Mouse (Mus musculus): ENCODE measurements around the gene Atp6v1fnb.

Gene Atp6v1fnb

GRCm38 (mm10) chr6:29467583-29468354, 3.5 kb upstream of the Atp6v1fnb start, which contains the start of gene Atp6v1f:
TSS of gene Atp6v1f (plus strand) at chr6:29467718.
- DNase-seq (ENCODE audit: low read depth, low spot score), result peak; percentile 99

DNA sequence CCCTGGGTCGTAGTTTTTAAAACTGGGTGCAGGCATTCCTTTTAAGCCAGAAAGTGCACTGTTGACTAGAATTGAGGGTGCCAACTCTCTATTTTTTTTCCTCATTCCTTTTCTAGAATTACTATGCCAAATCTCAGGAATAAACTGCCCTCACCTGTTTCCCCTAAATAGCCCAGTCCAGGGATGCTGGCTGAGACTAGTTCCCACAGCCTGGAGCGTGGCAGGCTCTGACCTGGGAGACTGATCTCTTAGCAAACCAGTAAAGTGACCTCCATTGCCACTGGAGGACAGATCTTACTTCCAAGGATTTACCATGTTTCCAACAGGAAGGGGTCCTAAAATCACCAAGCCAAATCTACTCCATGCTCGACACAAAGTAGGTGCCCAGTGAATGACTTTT, 2.4 kb upstream of the Atp6v1fnb start:
- DNase-seq (ENCODE audit: low read depth, low spot score), result no peak

DNA sequence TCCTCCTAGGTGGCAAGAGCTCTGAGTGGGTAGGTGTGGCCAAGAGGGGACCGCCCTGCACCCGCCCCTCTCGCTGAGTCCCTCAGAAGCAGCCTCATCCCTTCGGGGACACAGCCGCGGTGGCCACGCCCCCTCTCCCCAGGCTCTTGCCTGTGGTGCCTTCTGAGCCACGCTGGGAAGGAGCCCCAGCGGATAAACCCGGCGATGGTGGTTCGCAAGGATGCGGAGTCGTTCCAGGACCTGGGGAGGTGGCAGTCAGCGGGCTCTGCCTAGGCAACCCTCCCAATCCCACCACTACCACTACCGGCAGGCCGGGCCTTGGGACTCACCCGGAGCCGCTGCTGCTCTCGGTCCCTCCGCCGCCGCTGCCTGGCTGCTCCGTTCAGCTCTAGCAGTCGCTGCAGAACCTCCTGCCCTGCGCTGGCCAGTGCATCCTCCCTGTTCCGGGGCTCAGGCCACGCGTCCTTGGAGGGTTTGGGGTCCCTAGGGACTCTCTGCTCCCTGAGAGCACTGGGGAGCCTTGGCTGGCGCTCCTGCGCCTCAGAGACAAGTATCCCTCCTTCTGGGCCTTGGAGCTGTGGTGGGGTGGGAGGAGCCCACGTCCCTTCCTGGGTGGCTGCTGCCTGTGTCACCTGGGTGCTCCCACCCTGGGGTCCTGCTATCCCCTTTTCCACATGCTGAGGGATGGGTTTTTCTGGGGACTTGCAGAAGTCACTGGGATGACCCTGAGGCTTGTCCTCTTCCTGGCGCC, 2.9 kb downstream of the Atp6v1fnb start:
- peak; percentile 89 for DNase-seq (ENCODE audit: low read depth, low spot score)

DNA sequence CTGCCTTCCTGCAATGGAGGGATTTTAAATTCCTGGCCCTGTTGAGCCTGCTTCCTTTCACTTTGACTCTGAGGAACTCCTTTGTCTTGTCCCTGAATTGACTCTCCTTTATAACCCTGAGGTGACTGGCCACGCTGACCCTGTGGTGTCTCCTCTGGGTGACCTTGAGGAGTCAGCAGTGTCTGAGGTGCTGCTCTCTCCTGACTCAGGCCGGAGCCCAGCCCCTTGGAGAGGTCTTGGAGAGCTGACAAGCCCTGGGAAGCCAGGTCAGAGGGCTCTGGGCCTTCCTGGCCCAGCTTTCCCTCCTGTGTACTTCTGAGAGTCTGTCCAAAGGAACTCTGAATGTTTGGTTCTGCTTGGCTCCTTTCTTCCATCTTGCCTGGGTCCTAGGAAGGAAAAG, 3.5 kb downstream of the Atp6v1fnb start:
- DNase-seq (ENCODE audit: low read depth, low spot score), result no peak

DNA sequence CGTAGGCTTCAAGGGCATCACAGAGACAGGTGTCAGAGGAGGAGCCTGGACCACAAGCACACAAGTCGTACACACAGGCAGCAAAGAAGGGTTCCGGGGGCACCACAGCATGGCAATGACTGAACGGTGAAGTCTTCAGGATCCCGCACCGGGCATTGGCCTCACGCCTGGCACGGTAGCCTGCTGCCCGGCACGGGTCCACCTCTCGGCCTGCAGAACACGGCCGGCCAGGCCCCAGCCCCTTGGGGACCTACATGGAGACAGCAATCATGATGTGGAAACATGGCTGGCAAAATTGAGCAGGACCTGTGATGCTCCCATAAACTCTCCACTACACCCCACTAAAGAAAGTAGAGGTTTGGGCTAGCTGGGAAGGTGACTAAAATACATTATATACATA, 11.5 kb downstream of the Atp6v1fnb start:
- no peak for DNase-seq (ENCODE audit: low read depth, low spot score)

GRCm38 (mm10) chr6:29484716-29485559, 13.7 kb downstream of the Atp6v1fnb start:
- DNase-seq (ENCODE audit: low read depth, low spot score), result peak; percentile 41

GRCm38 (mm10) chr6:29485951-29486350, 14.7 kb downstream of the Atp6v1fnb start:
- no peak for DNase-seq (ENCODE audit: low read depth, low spot score)

DNA sequence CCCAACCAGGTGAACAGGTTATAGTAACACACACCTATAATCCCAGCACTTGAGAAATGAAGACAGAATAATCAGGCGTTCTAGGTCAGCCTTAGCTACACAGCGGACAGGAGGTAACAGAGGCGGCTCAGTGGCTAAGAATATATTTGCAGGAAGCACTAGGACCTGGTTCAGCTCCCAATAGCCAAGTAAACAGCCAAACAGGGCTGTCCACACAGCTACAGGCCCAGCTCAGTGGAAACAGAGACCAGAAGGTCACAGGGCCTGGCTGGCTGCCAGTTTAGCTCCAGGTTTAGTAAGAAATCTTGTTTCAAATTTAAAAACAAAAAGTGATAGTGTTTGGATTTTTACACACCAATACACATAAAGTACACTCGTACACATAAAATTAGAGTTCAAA, 22.9 kb downstream of the Atp6v1fnb start:
- DNase-seq (ENCODE audit: low read depth, low spot score), result no peak

GRCm38 (mm10) chr6:29496270-29496669, 25.0 kb downstream of the Atp6v1fnb start:
- DNase-seq (ENCODE audit: low read depth, low spot score), result no peak

DNA sequence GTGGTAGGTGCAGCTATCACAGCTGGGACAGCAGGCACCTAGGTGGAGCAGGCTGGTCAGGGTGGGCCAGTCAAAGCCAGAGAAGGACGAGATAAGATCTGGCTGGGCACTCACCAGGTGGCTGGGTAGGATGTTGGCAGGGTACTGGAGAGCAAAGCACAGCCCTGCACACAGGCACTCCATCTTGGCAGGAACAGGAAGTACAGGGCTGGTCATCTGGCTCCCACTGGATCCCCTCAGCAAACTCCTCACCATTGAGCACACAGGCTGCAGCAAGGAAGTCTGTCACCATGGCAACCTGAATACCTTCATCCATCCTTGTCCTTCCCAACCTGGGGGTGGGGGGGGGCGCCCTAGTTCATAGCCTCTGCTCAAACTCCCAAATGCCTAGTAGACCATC, 26.6 kb downstream of the Atp6v1fnb start:
- no peak for DNase-seq (ENCODE audit: low read depth, low spot score)

DNA sequence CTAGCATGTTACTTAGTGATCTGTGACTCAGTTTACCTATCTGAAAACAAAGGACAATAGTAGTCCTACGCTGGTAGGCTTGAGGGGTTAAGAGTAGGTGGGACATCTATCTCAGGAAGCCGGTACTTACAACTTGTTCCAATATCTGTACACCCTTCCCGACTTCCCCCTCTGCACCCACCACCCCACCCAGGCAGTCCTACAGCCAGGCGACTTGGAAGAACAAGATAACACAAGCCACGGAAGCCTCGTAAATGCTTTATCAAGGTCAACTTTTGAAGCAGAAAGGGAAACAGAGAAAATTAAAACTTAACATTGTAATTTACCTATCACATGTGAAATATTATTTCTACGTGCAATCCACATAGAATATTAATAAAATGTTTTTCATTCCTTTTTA, 28.9 kb downstream of the Atp6v1fnb start:
- DNase-seq (ENCODE audit: low read depth, low spot score), result no peak

GRCm38 (mm10) chr6:29500810-29501209, 29.6 kb downstream of the Atp6v1fnb start:
- DNase-seq (ENCODE audit: low read depth, low spot score), result no peak

GRCm38 (mm10) chr6:29501599-29501998, 30.4 kb downstream of the Atp6v1fnb start:
- peak; percentile 29 for DNase-seq (ENCODE audit: low read depth, low spot score)

DNA sequence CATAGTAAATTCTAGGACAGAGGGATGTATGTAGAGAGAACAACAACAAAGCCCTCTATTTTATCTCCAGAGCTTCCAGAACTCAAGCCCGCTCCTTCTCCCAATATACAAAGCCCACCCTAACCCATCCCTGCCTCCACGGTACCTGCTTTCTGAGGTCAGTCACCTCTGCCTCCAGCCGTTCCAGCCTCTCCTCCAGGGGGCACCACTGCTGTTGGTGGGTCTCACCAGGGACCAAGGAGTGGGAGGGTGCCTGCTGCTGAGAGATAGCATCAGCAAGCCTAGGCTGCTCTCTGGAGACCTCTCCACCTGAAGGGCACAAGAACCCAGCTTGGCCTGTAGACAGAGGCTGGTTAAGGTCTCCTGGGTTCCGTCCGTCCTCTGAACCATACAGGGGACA, 34.3 kb downstream of the Atp6v1fnb start:
- DNase-seq (ENCODE audit: low read depth, low spot score), result no peak

GRCm38 (mm10) chr6:29506834-29507233, 35.6 kb downstream of the Atp6v1fnb start:
- no peak for DNase-seq (ENCODE audit: low read depth, low spot score)

DNA sequence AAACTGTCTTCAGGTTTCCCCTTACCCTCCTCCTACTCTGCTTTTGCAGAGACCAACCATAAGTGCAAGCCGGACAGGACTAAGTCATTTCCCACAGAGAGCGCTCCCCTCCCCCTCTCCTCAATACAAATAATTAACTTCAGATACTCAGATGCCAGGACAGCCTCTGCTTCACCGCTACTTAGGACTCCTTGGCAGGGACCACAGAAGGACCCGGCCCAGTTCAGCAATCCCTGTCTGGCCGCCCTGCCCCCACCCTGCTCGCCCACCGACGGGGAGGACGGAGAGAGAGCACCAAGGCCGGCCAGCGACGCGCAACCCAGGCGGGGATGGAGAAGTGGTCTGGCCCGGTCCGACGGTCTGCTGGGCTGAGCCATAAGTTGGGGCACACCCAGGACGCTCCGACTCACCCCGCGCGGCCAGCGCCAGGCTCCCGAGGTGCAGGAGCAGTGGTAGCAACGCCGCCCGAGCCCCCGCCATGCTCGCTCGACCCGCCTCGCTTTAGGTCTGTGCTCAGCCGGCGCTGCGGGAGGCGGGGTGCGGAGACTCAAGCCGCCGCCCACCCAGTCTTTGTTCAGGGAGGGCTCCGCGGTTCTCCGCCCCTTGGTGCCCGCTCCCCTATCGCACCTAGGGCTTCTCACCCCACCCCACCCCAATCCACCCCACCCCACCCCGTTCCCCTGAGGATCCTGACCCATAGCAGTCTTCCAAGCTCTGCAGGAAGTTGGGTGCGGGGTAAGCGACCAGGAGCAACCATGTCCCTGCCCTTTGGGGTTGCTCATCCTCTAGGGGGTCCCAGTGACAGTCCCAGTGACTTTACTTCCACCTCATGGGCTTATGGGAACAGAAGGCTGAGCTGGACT, 36.4 kb downstream of the Atp6v1fnb start, which contains the start of gene Kcp:
TSS of gene Kcp (minus strand) at position 506 of the 863 bp plus-strand sequence.
- DNase-seq (ENCODE audit: low read depth, low spot score), result no peak

DNA sequence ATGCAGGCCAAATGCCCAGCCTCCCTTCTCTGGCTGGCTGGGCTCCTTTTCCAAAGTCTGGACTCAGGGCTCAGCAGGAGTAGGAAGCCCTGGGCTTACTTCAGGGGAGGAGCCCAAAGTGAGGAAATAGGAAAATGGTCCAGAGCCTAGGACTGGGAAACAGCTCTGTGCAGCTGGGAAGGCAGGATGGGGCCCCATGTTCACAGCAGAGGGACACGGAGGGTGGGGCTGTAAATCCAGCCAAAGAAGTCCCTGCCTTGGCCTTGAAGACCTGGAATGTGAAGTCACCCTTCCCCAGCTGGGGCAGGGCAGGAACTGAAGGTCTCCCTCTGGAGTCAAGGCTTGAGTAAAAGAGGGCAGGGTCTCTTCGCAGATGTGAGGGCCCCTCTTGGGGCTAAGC, 37.8 kb downstream of the Atp6v1fnb start:
- no peak for DNase-seq (ENCODE audit: low read depth, low spot score)

GRCm38 (mm10) chr6:29513284-29513683, 42.0 kb downstream of the Atp6v1fnb start:
- peak; percentile 43 for DNase-seq (ENCODE audit: low read depth, low spot score)

- peak; percentile 66 for DNase-seq (ENCODE audit: low read depth, low spot score)
Measured at GRCm38 (mm10) chr6:29517139-29517538, 45.9 kb downstream of the Atp6v1fnb start.

DNA sequence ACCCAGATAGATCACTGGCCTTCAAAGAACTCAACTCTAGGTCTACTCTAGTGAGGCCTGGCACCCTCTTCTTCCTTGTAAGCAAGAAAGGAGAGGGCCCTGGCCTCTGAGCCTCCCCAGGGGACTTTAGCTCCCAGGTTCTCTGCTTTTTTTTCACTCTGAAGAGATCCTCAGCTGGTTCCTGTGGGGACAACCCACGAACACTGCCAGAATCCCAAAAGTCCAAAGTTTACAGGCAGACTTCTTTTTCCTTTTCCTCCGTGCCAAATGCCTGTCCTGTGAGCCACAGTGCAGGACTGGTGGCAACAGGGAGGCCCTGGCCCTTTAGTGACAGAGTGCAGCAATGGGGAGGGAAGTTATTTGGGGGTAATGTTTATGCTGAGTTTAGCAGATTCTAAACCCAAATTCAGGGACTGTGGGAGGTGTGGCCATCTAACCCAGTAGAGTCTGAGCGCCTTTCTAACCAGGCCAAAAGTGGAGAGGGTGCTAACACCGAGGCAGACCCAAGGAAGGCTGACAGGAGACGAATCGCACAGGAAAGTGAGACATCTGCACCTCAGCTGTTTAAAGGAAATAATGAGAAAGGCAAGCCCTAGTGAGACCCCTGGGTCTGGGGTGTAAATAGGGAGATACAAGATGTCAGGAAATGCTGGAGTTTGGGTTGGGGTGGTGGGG, 51.5 kb downstream of the Atp6v1fnb start:
- DNase-seq (ENCODE audit: low read depth, low spot score), result no peak

Measured in brain, adult 2 months (tissue).